Mouse (Mus musculus) ES-Bruce4 (cell line): ENCODE measurements around the gene Dpy19l3. TPM values are rescaled to one million over a fixed set of nuclear protein-coding genes. Genes with fewer than 3 reads are reported as not detected.

ENCODE experiments used
- H3K27ac ChIP-seq: 2 replicates; pipeline ENCODE4 v1.5.1; 2012; ENCODE audit warnings: low read length, inconsistent platforms; ENCODE audit not compliant: insufficient read depth
- H3K27me3 ChIP-seq: 2 replicates; pipeline ENCODE4 v1.6.1; 2012; ENCODE audit warnings: mild to moderate bottlenecking, low read length, inconsistent platforms; ENCODE audit not compliant: control insufficient read depth, poor library complexity, insufficient read depth, severe bottlenecking
- H3K36me3 ChIP-seq: 2 replicates; pipeline ENCODE4 v1.6.1; 2012; ENCODE audit warnings: inconsistent platforms, mild to moderate bottlenecking, low read length, moderate library complexity; ENCODE audit not compliant: control insufficient read depth, poor library complexity, insufficient read depth, severe bottlenecking
- H3K4me1 ChIP-seq: one replicate; pipeline ENCODE4 v1.8.1; 2011; ENCODE audit warnings: low read length; ENCODE audit not compliant: control insufficient read depth, insufficient read depth
- H3K4me3 ChIP-seq: 2 replicates; pipeline ENCODE4 v1.5.1; 2011; ENCODE audit warnings: low read depth, mild to moderate bottlenecking, low read length
- H3K9ac ChIP-seq: 2 replicates; pipeline ENCODE4 v1.6.1; 2012; ENCODE audit warnings: low read depth, mild to moderate bottlenecking, inconsistent platforms; ENCODE audit not compliant: poor library complexity, severe bottlenecking
- H3K9me3 ChIP-seq: replicated peaks from 2 replicates; pipeline ENCODE4 v1.6.1; 2012; ENCODE audit warnings: mild to moderate bottlenecking, low read length, inconsistent platforms; ENCODE audit not compliant: control insufficient read depth, poor library complexity, insufficient read depth, severe bottlenecking
- CTCF ChIP-seq: IDR thresholded peaks from one replicate; pipeline ENCODE4 v1.8.1; 2011; ENCODE audit warnings: low read depth, low read length
- EP300 ChIP-seq: IDR thresholded peaks from 2 replicates; pipeline ENCODE4 v1.6.1; 2011; ENCODE audit warnings: low read depth, low read length; ENCODE audit not compliant: insufficient read depth
- POLR2A ChIP-seq: IDR thresholded peaks from one replicate; pipeline ENCODE4 v1.8.1; 2011; ENCODE audit warnings: low read length; ENCODE audit not compliant: insufficient read depth
- polyA plus RNA-seq: library from polyadenylated mRNA; stranded (reverse); fragments of >200 nt; gene quantifications from 2 replicates; pipeline ENCODE4 v1.2.4, GENCODE M21; 2011; ENCODE audit warnings: low read depth; ENCODE audit not compliant: missing spikeins, insufficient read depth, insufficient read length

Dpy19l3 gene
- polyA plus RNA-seq, 1 experiment, result 31.9 TPM

GRCm38 (mm10) chr7:35718421-35719178, 35.7 kb downstream of the Dpy19l3 start:
- Histone ChIP-seq H3K27me3 (no peaks in the 10 kb centered on the region), H3K9me3 (no peaks in the 10 kb centered on the region), H3K9ac (no peak overlapping the region), H3K36me3 (no peaks in the 10 kb centered on the region), H3K4me3 (no peak overlapping the region), H3K27ac (no peak overlapping the region), H3K4me1 (no peaks in the 10 kb centered on the region)
- TF ChIP-seq CTCF (peak; percentile 54), POLR2A (no peak), EP300 (no peak)

DNA sequence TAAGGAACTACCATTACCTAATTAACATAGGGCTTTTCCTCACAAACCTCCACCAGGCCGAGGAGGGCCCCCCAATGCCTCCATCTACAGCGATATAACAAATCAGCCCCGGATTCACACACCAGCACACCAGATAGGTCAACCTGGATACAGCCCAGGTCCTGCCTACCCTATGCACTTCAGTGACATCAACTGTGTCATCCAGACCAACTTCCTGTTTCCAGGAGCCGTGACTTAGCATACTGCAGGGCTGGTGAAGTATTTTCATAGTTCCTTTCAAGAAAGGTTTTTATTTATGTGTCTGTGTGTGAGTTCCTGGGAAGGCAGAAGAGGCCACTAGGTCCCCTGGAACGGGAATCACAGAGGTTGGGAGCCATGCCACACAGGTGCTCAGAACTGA, 43.9 kb downstream of the Dpy19l3 start:
- no peaks in the 10 kb centered on the region for H3K27me3 ChIP-seq
- no peaks in the 10 kb centered on the region for H3K4me1 ChIP-seq
- no peaks in the 10 kb centered on the region for H3K9me3 ChIP-seq
- H3K9ac ChIP-seq, result no peak overlapping the region
- no peak overlapping the region for H3K4me3 ChIP-seq
- no peak overlapping the region for H3K27ac ChIP-seq
- TF ChIP-seq EP300 (no peak), POLR2A (no peak), CTCF (no peak)
- no peaks in the 10 kb centered on the region for H3K36me3 ChIP-seq

DNA sequence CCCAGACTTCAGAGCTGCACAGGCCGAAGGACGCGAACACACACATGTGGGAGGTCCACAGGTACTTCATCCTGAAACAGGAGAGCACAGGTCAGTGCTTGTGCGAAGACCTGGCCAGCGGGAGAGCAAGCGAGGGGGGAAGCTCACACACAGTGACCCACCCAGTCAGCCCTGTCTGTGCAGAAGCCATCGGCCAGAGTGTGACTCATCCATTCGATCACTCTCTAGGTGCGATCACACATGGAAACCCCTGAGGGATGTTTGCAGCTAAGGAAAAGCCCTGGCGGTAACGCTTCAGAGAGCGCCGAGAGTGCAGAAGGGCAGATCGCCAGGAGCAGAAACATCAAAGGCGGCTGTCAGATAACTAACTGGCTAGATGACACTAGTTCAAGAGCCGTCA, 46.2 kb downstream of the Dpy19l3 start:
- Histone ChIP-seq H3K27me3 (no peaks in the 10 kb centered on the region), H3K9me3 (no peaks in the 10 kb centered on the region), H3K36me3 (no peaks in the 10 kb centered on the region), H3K9ac (no peak overlapping the region), H3K27ac (no peak overlapping the region), H3K4me3 (no peak overlapping the region), H3K4me1 (no peaks in the 10 kb centered on the region)
- TF ChIP-seq EP300 (no peak), POLR2A (no peak), CTCF (no peak)

DNA sequence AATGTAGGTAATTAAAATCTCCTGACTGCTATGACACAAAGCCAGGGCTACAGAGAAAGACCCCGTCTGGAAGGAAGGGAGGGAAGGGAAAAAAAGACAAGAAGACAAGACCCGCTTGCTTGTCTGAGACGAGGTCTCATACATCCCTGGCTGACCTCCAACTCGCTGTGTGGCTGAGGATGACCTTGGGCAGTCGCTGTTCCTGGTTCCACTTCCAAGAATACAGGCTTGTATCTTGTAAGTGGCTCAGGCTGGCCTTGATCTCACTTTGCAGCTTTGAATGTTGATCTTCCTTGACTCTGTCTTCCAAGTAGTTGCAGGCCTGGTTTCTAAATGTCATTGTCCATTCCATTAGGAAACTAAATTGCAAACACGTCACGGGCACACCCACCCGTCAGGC, 55.2 kb downstream of the Dpy19l3 start:
- Histone ChIP-seq H3K9ac (no peak overlapping the region), H3K27ac (no peak overlapping the region), H3K4me3 (no peak overlapping the region), H3K4me1 (no peaks in the 10 kb centered on the region), H3K36me3 (no peaks in the 10 kb centered on the region), H3K9me3 (no peaks in the 10 kb centered on the region), H3K27me3 (no peaks in the 10 kb centered on the region)
- no peak for TF ChIP-seq CTCF
- TF ChIP-seq POLR2A, result no peak
- no peak for TF ChIP-seq EP300

- H3K9ac ChIP-seq, result no peak overlapping the region
- H3K36me3 ChIP-seq, result no peaks in the 10 kb centered on the region
- H3K27me3 ChIP-seq, result no peaks in the 10 kb centered on the region
Observed at GRCm38 (mm10) chr7:35698073-35698472, 56.2 kb downstream of the Dpy19l3 start.

GRCm38 (mm10) chr7:35692641-35693040, 61.6 kb downstream of the Dpy19l3 start:
- TF ChIP-seq POLR2A (no peak), EP300 (no peak), CTCF (no peak)
- H3K4me1 ChIP-seq, result no peaks in the 10 kb centered on the region
- H3K4me3 ChIP-seq, result no peak overlapping the region
- no peaks in the 10 kb centered on the region for H3K9me3 ChIP-seq
- H3K27ac ChIP-seq, result no peak overlapping the region
- H3K27me3 ChIP-seq, result no peaks in the 10 kb centered on the region
- H3K9ac ChIP-seq, result no peak overlapping the region
- H3K36me3 ChIP-seq, result no peaks in the 10 kb centered on the region; the same call in 1 of the 2 replicates

More at GRCm38 (mm10) chr7:35698073-35698472, 56.2 kb downstream of the Dpy19l3 start:
- no peaks in the 10 kb centered on the region for H3K4me1 ChIP-seq
- H3K4me3 ChIP-seq, result no peak overlapping the region
- no peak for TF ChIP-seq EP300
- TF ChIP-seq POLR2A, result no peak
- no peak for TF ChIP-seq CTCF
- no peaks in the 10 kb centered on the region for H3K9me3 ChIP-seq
- no peak overlapping the region for H3K27ac ChIP-seq
